In the genomic region with DNA sequence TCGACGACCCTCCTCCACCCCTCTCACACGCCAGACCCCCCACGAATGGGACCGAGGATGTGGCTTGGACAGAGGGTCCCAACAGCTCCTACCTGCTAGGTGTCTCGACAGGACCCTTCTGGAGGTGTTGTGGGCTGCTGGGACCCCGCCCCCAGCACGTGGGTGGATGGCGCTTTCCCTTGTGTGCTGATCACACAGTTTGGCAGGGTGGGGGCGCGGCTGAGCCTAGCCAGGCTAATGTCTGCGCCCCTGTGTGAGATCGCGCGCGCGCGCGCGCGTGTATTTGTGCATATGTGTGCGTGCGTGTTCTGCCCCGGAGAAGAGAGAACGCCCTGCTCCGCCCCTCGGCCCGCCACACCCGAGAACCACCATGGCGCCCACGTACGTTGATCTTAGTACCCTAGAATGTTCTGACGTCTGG, we compare ENCODE assay signal across 9 mouse cellular contexts. TPM values are rescaled to one million over a fixed set of nuclear protein-coding genes. Genes with fewer than 3 reads are reported as not detected.
DNase-seq lines count a peak whose midpoint lies in the region; ATAC-seq and TF ChIP-seq lines count a peak whose summit lies in the region.
"Had no signal": no experiment of that assay in that cellular context is flagged by ENCODE, and none has a peak within 500 bp of the region (broad histone marks: within the 10 kb centered on the region; RNA-seq: fewer than 3 reads in every experiment).

A gene (minus strand): TSS at position 321 of the 421 bp plus-strand sequence.

- no peaks in the 10 kb centered on the region for H3K9me3 ChIP-seq in neural tube, embryonic 11.5 days (ENCODE audit: control insufficient read depth, low read length)
- no peaks in the 10 kb centered on the region for H3K9me3 ChIP-seq in hindbrain, embryonic 12.5 days (replicated peaks)
- H3K9me3 ChIP-seq in limb, embryonic 11.5 days (ENCODE audit: control insufficient read depth, low read length), result no peaks in the 10 kb centered on the region

- H3K9ac ChIP-seq in neural tube, embryonic 11.5 days (ENCODE audit: low read length), result peak within 1 kb of the TSS; percentile 50
- peak within 1 kb of the TSS; percentile 66 for H3K9ac ChIP-seq in hindbrain, embryonic 12.5 days
- H3K9ac ChIP-seq in limb, embryonic 11.5 days (ENCODE audit: low read length), result 0 out of 2 replicates have a peak within 1 kb of the TSS, but pooled peaks have one; percentile 18

- peak; percentile 41; the same call in 1 of the 2 replicates for TF ChIP-seq POLR2A in cortical plate, adult 2 months (IDR thresholded peaks at IDR 0.05; ENCODE audit: extremely low read depth, insufficient read depth, low read length)

- H3K4me1 ChIP-seq in neural tube, embryonic 11.5 days (ENCODE audit: control insufficient read depth, insufficient read depth, low read length), result 0 out of 2 replicates have a peak, but pooled peaks cover 8% of the 10 kb centered on the region
- H3K4me1 ChIP-seq in cortical plate, adult 2 months (ENCODE audit: control insufficient read depth, insufficient read depth, low read length), result peaks cover 3% of the 10 kb centered on the region
- H3K4me1 ChIP-seq in hindbrain, embryonic 12.5 days, result peaks cover 13% of the 10 kb centered on the region
- 0 out of 2 replicates have a peak, but pooled peaks cover 6% of the 10 kb centered on the region for H3K4me1 ChIP-seq in limb, embryonic 11.5 days (ENCODE audit: control insufficient read depth, insufficient read depth, low read length)

- peak within 1 kb of the TSS; percentile 27 for H3K4me3 ChIP-seq in neural tube, embryonic 11.5 days (ENCODE audit: low read depth, low read length)
- H3K4me3 ChIP-seq in cortical plate, adult 2 months (ENCODE audit: insufficient read depth, low read length), result peak within 1 kb of the TSS; percentile 62
- peak within 1 kb of the TSS; percentile 46 for H3K4me3 ChIP-seq in hindbrain, embryonic 12.5 days
- H3K4me3 ChIP-seq in limb, embryonic 11.5 days (ENCODE audit: low read depth, low read length), result peak within 1 kb of the TSS; percentile 30
- H3K4me3 ChIP-seq: erythroblast, embryonic 14.5 days had no signal

- TF ChIP-seq CTCF in cortical plate, adult 2 months (IDR thresholded peaks at IDR 0.05; ENCODE audit: extremely low read depth, insufficient read depth, low read length), result no peak

- no peaks in the 10 kb centered on the region for H3K27me3 ChIP-seq in neural tube, embryonic 11.5 days (ENCODE audit: control insufficient read depth, insufficient read depth, low read length)
- 0 out of 2 replicates have a peak, but pooled peaks cover 2% of the 10 kb centered on the region for H3K27me3 ChIP-seq in hindbrain, embryonic 12.5 days
- no peaks in the 10 kb centered on the region for H3K27me3 ChIP-seq in limb, embryonic 11.5 days (ENCODE audit: control insufficient read depth, insufficient read depth, low read length)

- 5% methylated on average over 33 of the region's 33 CpGs for WGBS in neural tube, embryonic 11.5 days
- WGBS in hindbrain, embryonic 12.5 days, result 6% methylated on average over 33 of the region's 33 CpGs
- WGBS in limb, embryonic 11.5 days, result 4% methylated on average over 33 of the region's 33 CpGs

- H3K4me2 ChIP-seq in neural tube, embryonic 11.5 days (ENCODE audit: low read depth), result peak within 1 kb of the TSS; percentile 44
- peak within 1 kb of the TSS; percentile 62 for H3K4me2 ChIP-seq in hindbrain, embryonic 12.5 days (replicated peaks)
- peak within 1 kb of the TSS; percentile 56 for H3K4me2 ChIP-seq in limb, embryonic 11.5 days (ENCODE audit: low read depth, severe bottlenecking)

- DNase-seq in neural tube, embryonic 11.5 days (ENCODE audit: low spot score), result peak; percentile 60
- no peak for DNase-seq in neural tube, embryonic 10.5 days (ENCODE audit: extremely low spot score, low spot score)
- peak; percentile 46 for DNase-seq in limb, embryonic 11.5 days (ENCODE audit: low spot score)
- peak; percentile 64 for DNase-seq in retina, embryonic 14.5 days (ENCODE audit: low spot score)
- no peak for DNase-seq in gastrocnemius, postnatal 10 days
- DNase-seq in yolk sac, embryonic 10.5 days (ENCODE audit: low spot score), result no peak

- peak within 1 kb of the TSS; percentile 56; the same call in 1 of the 2 replicates for H3K27ac ChIP-seq in neural tube, embryonic 11.5 days (ENCODE audit: low read depth, low read length)
- peak within 1 kb of the TSS; percentile 93 for H3K27ac ChIP-seq in cortical plate, adult 2 months (ENCODE audit: insufficient read depth, low read length)
- peak within 1 kb of the TSS; percentile 84 for H3K27ac ChIP-seq in hindbrain, embryonic 12.5 days
- no peak within 1 kb of the TSS for H3K27ac ChIP-seq in limb, embryonic 11.5 days (replicated peaks; ENCODE audit: low read depth, low read length)

- ATAC-seq in neural tube, embryonic 11.5 days (ENCODE audit: insufficient read depth, low FRiP score, low TSS enrichment), result peak; percentile 43
- ATAC-seq in hindbrain, embryonic 12.5 days (ENCODE audit: low FRiP score), result peak; percentile 75
- ATAC-seq in limb, embryonic 11.5 days (ENCODE audit: insufficient number of reproducible peaks, low FRiP score, low TSS enrichment, low read depth), result peak; percentile 49

- no peaks in the 10 kb centered on the region for H3K36me3 ChIP-seq in neural tube, embryonic 11.5 days (ENCODE audit: control insufficient read depth, insufficient read depth, low read length)
- H3K36me3 ChIP-seq in hindbrain, embryonic 12.5 days, result 0 out of 2 replicates have a peak, but pooled peaks cover 6% of the 10 kb centered on the region
- H3K36me3 ChIP-seq in limb, embryonic 11.5 days (ENCODE audit: control insufficient read depth, insufficient read depth, low read length), result no peaks in the 10 kb centered on the region

RNA-seq across cellular contexts. Expression of the gene that starts here (rescaled TPM):
- polyA plus RNA-seq in neural tube, embryonic 11.5 days (2014; fragmentation: Nextera tagmentation; extraction: Ambion mirVana), result 9.0 and 10.8 TPM in 2 replicates
- 218 and 229 TPM in 2 replicates for polyA plus RNA-seq in cortical plate, adult 2 months (2012; rRNA removed)
- 32.9 and 33.2 TPM in 2 replicates for polyA plus RNA-seq in hindbrain, embryonic 12.5 days (2016; fragmentation: Nextera tagmentation; extraction: Ambion mirVana)
- 4.1 and 4.2 TPM in 2 replicates for polyA plus RNA-seq in limb, embryonic 11.5 days (2014; fragmentation: Nextera tagmentation; extraction: Ambion mirVana)
- total RNA-seq in gastrocnemius, postnatal 10 days (2021), result under 1 TPM; 0.16 to 0.25 TPM

Comparison
In these comparisons a context has a peak if more than half of its experiments do, and no peak if none do; other contexts are left out.
1. DNase-seq: peak in neural tube, embryonic 11.5 days (single experiment), limb, embryonic 11.5 days (single experiment) and retina, embryonic 14.5 days (single experiment); none in neural tube, embryonic 10.5 days (single experiment), gastrocnemius, postnatal 10 days (single experiment) and yolk sac, embryonic 10.5 days (single experiment).
2. Peak in every context shown above with its lines, with median percentiles within 50 percentile points of each other: ATAC-seq, H3K4me2 ChIP-seq, H3K4me3 ChIP-seq and H3K9ac ChIP-seq.